In genomic region chr9:116940693-116941092, GRCm38 (mm10) we compare ENCODE assay signal across 18 mouse cellular contexts.
DNase-seq lines count a peak whose midpoint lies in the region; ATAC-seq and TF ChIP-seq lines count a peak whose summit lies in the region.
"Had no signal": no experiment of that assay in that cellular context is flagged by ENCODE, and none has a peak within 500 bp of the region (broad histone marks: within the 10 kb centered on the region; RNA-seq: fewer than 3 reads in every experiment).

No protein-coding gene starts in this region.

- no peak overlapping the region for H3K9ac ChIP-seq in hindbrain, embryonic 14.5 days
- no peak overlapping the region for H3K9ac ChIP-seq in hindbrain, embryonic 11.5 days (ENCODE audit: low read depth, low read length)
- no peak overlapping the region for H3K9ac ChIP-seq in midbrain, embryonic 13.5 days (replicated peaks)
- H3K9ac ChIP-seq in midbrain, embryonic 15.5 days: no peak overlapping the region
- no peak overlapping the region for H3K9ac ChIP-seq in hindbrain, embryonic 16.5 days (ENCODE audit: low read depth, low read length)
- H3K9ac ChIP-seq: forebrain, embryonic 12.5 days; heart, embryonic 15.5 days; intestine, embryonic 15.5 days had no signal

- DNase-seq in hindbrain, embryonic 14.5 days (ENCODE audit: low spot score): no peak
- DNase-seq in hindbrain, embryonic 11.5 days (ENCODE audit: low spot score): no peak
- DNase-seq in brain, embryonic 14.5 days (ENCODE audit: low read depth): peak; percentile 20
- no peak for DNase-seq in cerebellum, adult 11 months
- DNase-seq in thymus, postnatal 36 days: no peak
- DNase-seq: adrenal gland, postnatal 10 days; cerebellum, adult 2 months; cerebellum, postnatal 10 days; gastrocnemius, postnatal 14 days; heart, adult 2 months had no signal

- peak; percentile 46; the same call in 1 of the 2 replicates for ATAC-seq in hindbrain, embryonic 14.5 days (ENCODE audit: low FRiP score)
- no peak for ATAC-seq in hindbrain, embryonic 11.5 days (ENCODE audit: low FRiP score)
- 0 out of 2 replicates have a peak, but pooled peaks have one; percentile 20 for ATAC-seq in midbrain, embryonic 13.5 days
- no peak for ATAC-seq in midbrain, embryonic 15.5 days (replicated peaks)
- ATAC-seq in hindbrain, embryonic 16.5 days: peak; percentile 84
- ATAC-seq: forebrain, embryonic 16.5 days; intestine, embryonic 15.5 days had no signal

- TF ChIP-seq CTCF in brain, embryonic 14.5 days (IDR thresholded peaks at IDR 0.05; ENCODE audit: borderline replicate concordance, extremely low read depth, insufficient read depth, insufficient read length): no peak

- H3K4me1 ChIP-seq in hindbrain, embryonic 14.5 days (replicated peaks; ENCODE audit: control insufficient read depth, insufficient read depth, low read length): peaks cover 2% of the 10 kb centered on the region; the same call in 1 of the 2 replicates
- no peaks in the 10 kb centered on the region for H3K4me1 ChIP-seq in hindbrain, embryonic 11.5 days (replicated peaks; ENCODE audit: control insufficient read depth, insufficient read depth, low read length)
- H3K4me1 ChIP-seq in midbrain, embryonic 13.5 days (replicated peaks): no peaks in the 10 kb centered on the region
- no peaks in the 10 kb centered on the region for H3K4me1 ChIP-seq in midbrain, embryonic 15.5 days
- H3K4me1 ChIP-seq in hindbrain, embryonic 16.5 days (ENCODE audit: control insufficient read depth, insufficient read depth, low read depth, low read length): no peaks in the 10 kb centered on the region; the same call in 1 of the 2 replicates
- H3K4me1 ChIP-seq: forebrain, embryonic 12.5 days; heart, embryonic 15.5 days; intestine, embryonic 15.5 days had no signal

- no peaks in the 10 kb centered on the region for H3K27me3 ChIP-seq in hindbrain, embryonic 14.5 days (ENCODE audit: control insufficient read depth, insufficient read depth, low read length)
- H3K27me3 ChIP-seq in hindbrain, embryonic 11.5 days (ENCODE audit: control insufficient read depth, insufficient read depth, low read length): no peaks in the 10 kb centered on the region
- H3K27me3 ChIP-seq in midbrain, embryonic 13.5 days: no peaks in the 10 kb centered on the region
- no peaks in the 10 kb centered on the region for H3K27me3 ChIP-seq in midbrain, embryonic 15.5 days (replicated peaks)
- H3K27me3 ChIP-seq in hindbrain, embryonic 16.5 days (replicated peaks; ENCODE audit: control insufficient read depth, insufficient read depth, low read length): no peaks in the 10 kb centered on the region
- H3K27me3 ChIP-seq: forebrain, embryonic 12.5 days; heart, embryonic 15.5 days; intestine, embryonic 15.5 days had no signal

- no peak for TF ChIP-seq POLR2A in brain, embryonic 14.5 days (IDR thresholded peaks at IDR 0.05; ENCODE audit: borderline replicate concordance, extremely low read depth, insufficient read depth, insufficient read length, poor library complexity, severe bottlenecking)

- no peak overlapping the region for H3K4me3 ChIP-seq in hindbrain, embryonic 14.5 days (replicated peaks; ENCODE audit: low read length)
- H3K4me3 ChIP-seq in hindbrain, embryonic 11.5 days (ENCODE audit: low read depth, low read length): no peak overlapping the region
- H3K4me3 ChIP-seq in midbrain, embryonic 13.5 days (replicated peaks): no peak overlapping the region
- H3K4me3 ChIP-seq in midbrain, embryonic 15.5 days: no peak overlapping the region
- no peak overlapping the region for H3K4me3 ChIP-seq in hindbrain, embryonic 16.5 days (ENCODE audit: low read length)
- H3K4me3 ChIP-seq: forebrain, embryonic 12.5 days; heart, adult 2 months; heart, embryonic 15.5 days; intestine, embryonic 15.5 days had no signal

- H3K9me3 ChIP-seq in hindbrain, embryonic 14.5 days (ENCODE audit: control insufficient read depth, low read length): no peaks in the 10 kb centered on the region
- H3K9me3 ChIP-seq in hindbrain, embryonic 11.5 days (ENCODE audit: control insufficient read depth, low read length): no peaks in the 10 kb centered on the region
- H3K9me3 ChIP-seq in midbrain, embryonic 13.5 days: no peaks in the 10 kb centered on the region
- no peaks in the 10 kb centered on the region for H3K9me3 ChIP-seq in midbrain, embryonic 15.5 days
- H3K9me3 ChIP-seq in hindbrain, embryonic 16.5 days (ENCODE audit: control insufficient read depth, low read length): no peaks in the 10 kb centered on the region
- H3K9me3 ChIP-seq: forebrain, embryonic 12.5 days; heart, embryonic 15.5 days; intestine, embryonic 15.5 days had no signal

- H3K27ac ChIP-seq in hindbrain, embryonic 14.5 days: no peak overlapping the region
- no peak overlapping the region for H3K27ac ChIP-seq in hindbrain, embryonic 11.5 days (ENCODE audit: low read depth, low read length)
- H3K27ac ChIP-seq in midbrain, embryonic 13.5 days: no peak overlapping the region
- H3K27ac ChIP-seq in midbrain, embryonic 15.5 days: no peak overlapping the region
- H3K27ac ChIP-seq in hindbrain, embryonic 16.5 days (ENCODE audit: low read depth, low read length): no peak overlapping the region; the same call in 1 of the 2 replicates
- H3K27ac ChIP-seq: forebrain, embryonic 12.5 days; heart, adult 2 months; heart, embryonic 15.5 days; intestine, embryonic 15.5 days had no signal

- 74% methylated on average over 8 of the region's 8 CpGs for WGBS in hindbrain, embryonic 14.5 days
- WGBS in hindbrain, embryonic 11.5 days: 87% methylated on average over 8 of the region's 8 CpGs
- 84% methylated on average over 8 of the region's 8 CpGs for WGBS in midbrain, embryonic 13.5 days
- WGBS in midbrain, embryonic 15.5 days: 83% methylated on average over 8 of the region's 8 CpGs
- WGBS in hindbrain, embryonic 16.5 days: 72% methylated on average over 8 of the region's 8 CpGs

- H3K36me3 ChIP-seq in hindbrain, embryonic 14.5 days (replicated peaks; ENCODE audit: control insufficient read depth, insufficient read depth): no peaks in the 10 kb centered on the region
- no peaks in the 10 kb centered on the region for H3K36me3 ChIP-seq in hindbrain, embryonic 11.5 days (ENCODE audit: control insufficient read depth, insufficient read depth, low read length)
- no peaks in the 10 kb centered on the region for H3K36me3 ChIP-seq in midbrain, embryonic 13.5 days
- H3K36me3 ChIP-seq in midbrain, embryonic 15.5 days (replicated peaks): no peaks in the 10 kb centered on the region
- no peaks in the 10 kb centered on the region for H3K36me3 ChIP-seq in hindbrain, embryonic 16.5 days (ENCODE audit: control insufficient read depth, insufficient read depth, low read length)
- H3K36me3 ChIP-seq: forebrain, embryonic 12.5 days; heart, embryonic 15.5 days; intestine, embryonic 15.5 days had no signal

- no peak overlapping the region for H3K4me2 ChIP-seq in hindbrain, embryonic 14.5 days (replicated peaks)
- H3K4me2 ChIP-seq in hindbrain, embryonic 11.5 days (replicated peaks; ENCODE audit: low read depth, low read length): no peak overlapping the region
- H3K4me2 ChIP-seq in midbrain, embryonic 13.5 days (replicated peaks): no peak overlapping the region
- no peak overlapping the region for H3K4me2 ChIP-seq in midbrain, embryonic 15.5 days
- H3K4me2 ChIP-seq in hindbrain, embryonic 16.5 days (ENCODE audit: low read length): no peak overlapping the region
- H3K4me2 ChIP-seq: forebrain, embryonic 12.5 days; heart, embryonic 11.5 days; heart, embryonic 15.5 days; intestine, embryonic 15.5 days had no signal

Comparison
In these comparisons a context has a peak if more than half of its experiments do, and no peak if none do; other contexts are left out.
1. ATAC-seq: peak in hindbrain, embryonic 14.5 days (single experiment), midbrain, embryonic 13.5 days (single experiment) and hindbrain, embryonic 16.5 days (single experiment); none in hindbrain, embryonic 11.5 days (single experiment) and midbrain, embryonic 15.5 days (single experiment).